Comparison of ENCODE assay signal across 8 mouse cellular contexts in the genomic region with DNA sequence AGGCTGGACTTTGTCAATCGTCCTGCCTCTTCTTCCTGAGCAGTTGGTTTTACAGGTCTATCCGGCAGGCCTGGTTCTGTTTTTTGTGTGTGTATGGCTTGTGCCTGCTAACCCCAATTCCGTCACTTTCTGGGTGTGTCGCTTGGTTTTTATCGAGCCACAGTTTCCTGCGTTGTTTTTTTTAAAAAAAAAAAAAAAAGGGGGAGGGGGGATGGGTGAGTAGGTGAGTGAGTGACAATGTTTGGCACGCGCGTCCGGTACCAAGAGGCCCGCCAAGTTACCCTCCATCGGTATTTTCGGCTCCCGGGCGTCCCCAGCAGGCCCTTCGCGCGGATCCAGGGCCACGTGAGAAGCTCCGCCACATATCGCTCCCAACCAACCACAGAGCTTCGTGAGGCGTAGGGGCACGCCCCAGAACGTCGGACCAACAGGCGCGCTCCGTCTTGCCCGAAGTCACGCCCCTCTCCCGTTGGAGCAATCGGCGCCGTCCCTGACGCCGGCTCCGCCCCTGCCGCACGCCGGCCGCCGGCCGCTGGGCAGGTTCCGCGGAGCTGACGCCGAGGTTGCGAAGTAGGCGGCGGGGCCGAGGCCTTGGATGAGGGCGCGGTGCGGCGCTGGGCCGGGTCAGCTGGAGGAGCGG. TPM values are rescaled to one million over a fixed set of nuclear protein-coding genes. Genes with fewer than 3 reads are reported as not detected.
A peak's percentile ranks its signal among the peaks of the same experiment; 100 is the strongest.
DNase-seq lines count a peak whose midpoint lies in the region; ATAC-seq and TF ChIP-seq lines count a peak whose summit lies in the region.

A gene (plus strand): TSS at position 469 of the 640 bp plus-strand sequence.

- ATAC-seq in embryonic facial prominence, embryonic 13.5 days (ENCODE audit: insufficient number of reproducible peaks, insufficient read depth, low FRiP score, low TSS enrichment, low read depth) = peak; percentile 98
- ATAC-seq in limb, embryonic 12.5 days (ENCODE audit: insufficient number of reproducible peaks, insufficient read depth, low FRiP score, low TSS enrichment, low read depth) = peak; percentile 99
- ATAC-seq in midbrain, embryonic 15.5 days (replicated peaks) = peak; percentile 99

- H3K27ac ChIP-seq in embryonic facial prominence, embryonic 13.5 days = peak within 1 kb of the TSS; percentile 91
- peak within 1 kb of the TSS; percentile 93 for H3K27ac ChIP-seq in kidney, adult 2 months (ENCODE audit: insufficient read depth, low read depth, low read length)
- H3K27ac ChIP-seq in limb, embryonic 12.5 days = peak within 1 kb of the TSS; percentile 87
- H3K27ac ChIP-seq in midbrain, embryonic 15.5 days = peak within 1 kb of the TSS; percentile 87
- H3K27ac ChIP-seq in spleen, adult 2 months (ENCODE audit: insufficient read depth, low read length) = peak within 1 kb of the TSS; percentile 96

- no peaks in the 10 kb centered on the region for H3K9me3 ChIP-seq in embryonic facial prominence, embryonic 13.5 days
- H3K9me3 ChIP-seq in limb, embryonic 12.5 days = no peaks in the 10 kb centered on the region
- H3K9me3 ChIP-seq in midbrain, embryonic 15.5 days = no peaks in the 10 kb centered on the region

- peak; percentile 100 for DNase-seq in 3134 (ENCODE audit: extremely low read depth, insufficient read length, low spot score)
- DNase-seq in adrenal gland, postnatal 36 days = peak; percentile 97 to 98
- DNase-seq in heart, adult 18-20 months = peak; percentile 95 to 99
- DNase-seq in kidney, adult 2 months = peak; percentile 99
- DNase-seq in spleen, adult 2 months (ENCODE audit: low read depth in 1 of 2, low spot score in 2 of 2) = peak; percentile 96 to 97

- TF ChIP-seq CTCF in kidney, adult 2 months (conservative IDR thresholded peaks at IDR 0.05; ENCODE audit: insufficient read depth, insufficient read length, low read depth, low read length) = 0 out of 2 replicates have a peak, but pooled peaks have one; percentile 17
- no peak for TF ChIP-seq CTCF in spleen, adult 2 months (IDR thresholded peaks at IDR 0.05; ENCODE audit: extremely low read depth, insufficient read depth, insufficient read length, insufficient replicate concordance)

- H3K4me3 ChIP-seq in embryonic facial prominence, embryonic 13.5 days = peak within 1 kb of the TSS; percentile 91
- peak within 1 kb of the TSS; percentile 65 for H3K4me3 ChIP-seq in kidney, adult 2 months (ENCODE audit: insufficient read depth, low read depth, low read length)
- peak within 1 kb of the TSS; percentile 87 for H3K4me3 ChIP-seq in limb, embryonic 12.5 days (replicated peaks)
- H3K4me3 ChIP-seq in midbrain, embryonic 15.5 days = peak within 1 kb of the TSS; percentile 68
- H3K4me3 ChIP-seq in spleen, adult 2 months (ENCODE audit: extremely low read depth, insufficient read depth, insufficient read length) = peak within 1 kb of the TSS; percentile 98

- peaks cover 22% of the 10 kb centered on the region for H3K4me1 ChIP-seq in embryonic facial prominence, embryonic 13.5 days
- H3K4me1 ChIP-seq in kidney, adult 2 months (ENCODE audit: control insufficient read depth, insufficient read depth, low read length) = peaks cover 15% of the 10 kb centered on the region
- peaks cover 22% of the 10 kb centered on the region for H3K4me1 ChIP-seq in limb, embryonic 12.5 days (replicated peaks)
- peaks cover 29% of the 10 kb centered on the region for H3K4me1 ChIP-seq in midbrain, embryonic 15.5 days
- peaks cover 3% of the 10 kb centered on the region for H3K4me1 ChIP-seq in spleen, adult 2 months (ENCODE audit: control insufficient read depth, insufficient read depth, insufficient read length)

- peak within 1 kb of the TSS; percentile 84 for H3K9ac ChIP-seq in embryonic facial prominence, embryonic 13.5 days
- peak within 1 kb of the TSS; percentile 82 for H3K9ac ChIP-seq in limb, embryonic 12.5 days (replicated peaks)
- peak within 1 kb of the TSS; percentile 78 for H3K9ac ChIP-seq in midbrain, embryonic 15.5 days

- H3K4me2 ChIP-seq in embryonic facial prominence, embryonic 13.5 days = peak within 1 kb of the TSS; percentile 93
- peak within 1 kb of the TSS; percentile 98 for H3K4me2 ChIP-seq in limb, embryonic 12.5 days
- H3K4me2 ChIP-seq in midbrain, embryonic 15.5 days = peak within 1 kb of the TSS; percentile 99

- WGBS in embryonic facial prominence, embryonic 13.5 days = under 1% methylated on average over 58 of the region's 58 CpGs
- 1% methylated on average over 58 of the region's 58 CpGs for WGBS in kidney, adult 2 months
- under 1% methylated on average over 52 of the region's 58 CpGs for WGBS in limb, embryonic 12.5 days
- WGBS in midbrain, embryonic 15.5 days = under 1% methylated on average over 57 of the region's 58 CpGs
- WGBS in spleen, adult 2 months = under 1% methylated on average over 58 of the region's 58 CpGs

- peak; percentile 57 for TF ChIP-seq POLR2A in kidney, adult 2 months (IDR thresholded peaks at IDR 0.05; ENCODE audit: low read depth, low read length)
- peak; percentile 86 for TF ChIP-seq POLR2A in spleen, adult 2 months (IDR thresholded peaks at IDR 0.05; ENCODE audit: low read depth, low read length)

- peaks cover 19% of the 10 kb centered on the region for H3K36me3 ChIP-seq in embryonic facial prominence, embryonic 13.5 days
- H3K36me3 ChIP-seq in kidney, adult 2 months (ENCODE audit: control insufficient read depth, insufficient read depth, low read length) = no peaks in the 10 kb centered on the region
- H3K36me3 ChIP-seq in limb, embryonic 12.5 days = peaks cover 23% of the 10 kb centered on the region
- H3K36me3 ChIP-seq in midbrain, embryonic 15.5 days (replicated peaks) = 0 out of 2 replicates have a peak, but pooled peaks cover 7% of the 10 kb centered on the region
- peaks cover 19% of the 10 kb centered on the region for H3K36me3 ChIP-seq in spleen, adult 2 months (ENCODE audit: control insufficient read depth, insufficient read depth, low read length)

- no peaks in the 10 kb centered on the region for H3K27me3 ChIP-seq in embryonic facial prominence, embryonic 13.5 days
- no peaks in the 10 kb centered on the region for H3K27me3 ChIP-seq in kidney, adult 2 months (replicated peaks; ENCODE audit: control insufficient read depth, insufficient read depth, low read length)
- no peaks in the 10 kb centered on the region for H3K27me3 ChIP-seq in limb, embryonic 12.5 days
- no peaks in the 10 kb centered on the region for H3K27me3 ChIP-seq in midbrain, embryonic 15.5 days (replicated peaks)
- H3K27me3 ChIP-seq in spleen, adult 2 months (ENCODE audit: control insufficient read depth, insufficient read depth, low read length) = no peaks in the 10 kb centered on the region

RNA-seq across cellular contexts. Expression of the gene that starts here (rescaled TPM):
- 10 to 100 TPM; 58.0 to 60.5 TPM for total RNA-seq in adrenal gland, postnatal 36 days (2021)
- polyA plus RNA-seq in embryonic facial prominence, embryonic 13.5 days (2015; fragmentation: Nextera tagmentation; extraction: Ambion mirVana) = 0.70 and 0.72 TPM in 2 replicates
- total RNA-seq in heart, adult 18-20 months (2021) = 10 to 100 TPM; 64.5 to 67.4 TPM
- polyA plus RNA-seq in kidney, adult 2 months (2012; rRNA removed) = 32.9 and 35.5 TPM in 2 replicates
- 0.83 and 1.1 TPM in 2 replicates for polyA plus RNA-seq in limb, embryonic 12.5 days (2016; fragmentation: Nextera tagmentation; extraction: Ambion mirVana)
- polyA plus RNA-seq in midbrain, embryonic 15.5 days (2015; fragmentation: Nextera tagmentation; extraction: Ambion mirVana) = 1.1 and 1.4 TPM in 2 replicates
- polyA plus RNA-seq in spleen, adult 2 months (2012; rRNA removed) = 24.3 and 27.4 TPM in 2 replicates

Comparison
In these comparisons a context has a peak if more than half of its experiments do, and no peak if none do; other contexts are left out.
1. Peak in every context shown above with its lines: DNase-seq, ATAC-seq, H3K4me3 ChIP-seq and H3K27ac ChIP-seq.
2. RNA of the gene that starts here (polyA plus RNA-seq): 32.9 to 35.5 TPM in kidney, adult 2 months and 24.3 to 27.4 TPM in spleen, adult 2 months; 1.1 to 1.4 TPM in midbrain, embryonic 15.5 days, 0.83 to 1.1 TPM in limb, embryonic 12.5 days and 0.70 to 0.72 TPM in embryonic facial prominence, embryonic 13.5 days; every median in the first group is over 10 times any median in the second.
3. Peak in ATAC-seq, H3K4me3 ChIP-seq, H3K27ac ChIP-seq, H3K9ac ChIP-seq and H3K4me2 ChIP-seq in embryonic facial prominence, embryonic 13.5 days; RNA of the gene not detected or under 1 TPM.